Mouse (Mus musculus): ENCODE data around the gene Plbd1.

- TF ChIP-seq CTCF (IDR thresholded peaks at IDR 0.05) (peak; percentile 33), EP300 (IDR thresholded peaks at IDR 0.05) (no peak)
These were observed 29.6 kb upstream of the Plbd1 start for GRCm38 (mm10) chr6:136691314-136691713.

Data from lung, postnatal 0 days (tissue).